Comparison of ENCODE assay signal across 28 mouse cellular contexts in the genomic region with DNA sequence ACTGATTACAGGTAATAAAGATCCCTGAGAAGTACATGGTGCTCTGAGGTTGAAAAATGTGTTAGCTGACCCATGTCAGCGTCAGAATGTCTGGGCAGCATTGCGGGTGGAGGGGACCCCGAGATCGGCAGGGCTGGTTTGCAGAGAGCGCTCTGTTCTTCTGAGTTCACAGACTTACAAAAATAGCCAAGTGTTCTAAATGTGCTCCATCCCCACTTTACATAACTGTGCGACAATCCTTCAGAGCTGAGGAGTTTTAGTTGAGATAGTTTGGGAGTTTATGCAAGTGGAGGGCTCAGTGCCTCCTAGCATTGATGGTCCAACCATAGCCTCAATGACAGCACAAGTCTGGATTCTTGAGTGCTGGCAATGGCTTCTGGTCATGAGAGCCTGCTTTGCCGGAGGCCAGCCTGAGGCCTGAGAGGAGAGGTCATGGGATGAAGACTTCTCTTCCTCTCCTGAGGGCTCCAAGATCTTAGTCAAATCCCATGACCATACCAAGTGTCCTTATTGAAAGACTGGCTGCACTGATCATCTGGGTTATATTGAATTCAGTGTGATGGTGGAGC.
DNase-seq lines count a peak whose midpoint lies in the region; ATAC-seq and TF ChIP-seq lines count a peak whose summit lies in the region.
"Had no signal": no experiment of that assay in that cellular context is flagged by ENCODE, and none has a peak within 500 bp of the region (broad histone marks: within the 10 kb centered on the region; RNA-seq: fewer than 3 reads in every experiment).

No protein-coding gene starts in this region.

- H3K4me2 ChIP-seq in intestine, postnatal 0 days (replicated peaks; ENCODE audit: low read depth), result no peak overlapping the region
- H3K4me2 ChIP-seq in intestine, embryonic 15.5 days (replicated peaks), result no peak overlapping the region
- H3K4me2 ChIP-seq: embryonic facial prominence, embryonic 12.5 days; embryonic facial prominence, embryonic 15.5 days; heart, embryonic 13.5 days; hindbrain, embryonic 14.5 days had no signal

- H3K4me1 ChIP-seq in intestine, postnatal 0 days (replicated peaks; ENCODE audit: control insufficient read depth, insufficient read depth, low read length), result 0 out of 2 replicates have a peak, but pooled peaks cover 2% of the 10 kb centered on the region
- H3K4me1 ChIP-seq in intestine, embryonic 15.5 days (replicated peaks), result no peaks in the 10 kb centered on the region
- H3K4me1 ChIP-seq: embryonic facial prominence, embryonic 12.5 days had no signal

- H3K9ac ChIP-seq in intestine, postnatal 0 days (ENCODE audit: low read depth, low read length), result no peak overlapping the region
- H3K9ac ChIP-seq in intestine, embryonic 15.5 days, result no peak overlapping the region
- H3K9ac ChIP-seq: embryonic facial prominence, embryonic 12.5 days; embryonic facial prominence, embryonic 15.5 days; forebrain, postnatal 0 days; heart, embryonic 13.5 days; hindbrain, embryonic 14.5 days had no signal

- ATAC-seq in intestine, postnatal 0 days, result no peak
- no peak for ATAC-seq in intestine, embryonic 15.5 days
- ATAC-seq: forebrain, embryonic 14.5 days; forebrain, postnatal 0 days; hindbrain, postnatal 0 days; inflammation-experienced regulatory T-cells, adult 6 months; Patski had no signal

- peak; percentile 15 to 38 for DNase-seq in frontal cortex, postnatal 36 days (ENCODE audit: low spot score in 2 of 2)
- DNase-seq in frontal cortex, postnatal 25 days (ENCODE audit: low spot score in 2 of 2), result no peak
- DNase-seq in right cerebral cortex, adult 18-20 months, result peak; percentile 55
- DNase-seq in right cerebral cortex, postnatal 10 days (ENCODE audit: low spot score in 2 of 2), result no peak
- no peak for DNase-seq in layer of hippocampus, adult 11-12 months (ENCODE audit: low spot score)
- DNase-seq: adrenal gland, postnatal 10 days; adrenal gland, postnatal 36 days; B cell, adult 2 months; cerebellum, adult 11 months; cerebellum, adult 2 months; cerebellum, adult 9-11 months; cerebellum, postnatal 25 days; forebrain, postnatal 0 days; gastrocnemius, postnatal 25 days; heart, postnatal 14 days; heart, postnatal 4 days had no signal

- 0 out of 2 replicates have a peak overlapping the region, but pooled peaks have one; percentile 76 for H3K27ac ChIP-seq in intestine, postnatal 0 days (ENCODE audit: low read depth, low read length)
- no peak overlapping the region for H3K27ac ChIP-seq in intestine, embryonic 15.5 days
- H3K27ac ChIP-seq: embryonic facial prominence, embryonic 12.5 days; embryonic facial prominence, embryonic 15.5 days; heart, embryonic 13.5 days; hindbrain, embryonic 14.5 days; hindbrain, postnatal 0 days had no signal

- WGBS in intestine, postnatal 0 days, result 90% methylated on average over 7 of the region's 7 CpGs
- WGBS in intestine, embryonic 15.5 days, result 91% methylated on average over 7 of the region's 7 CpGs

- no peaks in the 10 kb centered on the region for H3K27me3 ChIP-seq in intestine, postnatal 0 days (replicated peaks; ENCODE audit: control insufficient read depth, insufficient read depth, low read length)
- no peaks in the 10 kb centered on the region for H3K27me3 ChIP-seq in intestine, embryonic 15.5 days (replicated peaks)
- H3K27me3 ChIP-seq: CH12.LX; embryonic facial prominence, embryonic 12.5 days; embryonic facial prominence, embryonic 15.5 days; heart, embryonic 13.5 days; Patski had no signal

- H3K9me3 ChIP-seq in intestine, postnatal 0 days (ENCODE audit: control insufficient read depth), result no peaks in the 10 kb centered on the region
- H3K9me3 ChIP-seq in intestine, embryonic 15.5 days, result no peaks in the 10 kb centered on the region
- H3K9me3 ChIP-seq: embryonic facial prominence, embryonic 12.5 days; embryonic facial prominence, embryonic 15.5 days; G1E; heart, embryonic 13.5 days had no signal

- no peak overlapping the region for H3K4me3 ChIP-seq in intestine, postnatal 0 days (ENCODE audit: low read depth, low read length)
- H3K4me3 ChIP-seq in intestine, embryonic 15.5 days (replicated peaks), result no peak overlapping the region
- H3K4me3 ChIP-seq: embryonic facial prominence, embryonic 12.5 days; embryonic facial prominence, embryonic 15.5 days; heart, embryonic 13.5 days had no signal

- TF ChIP-seq CTCF in intestine, postnatal 0 days (IDR thresholded peaks at IDR 0.05; ENCODE audit: low read depth), result no peak

- no peaks in the 10 kb centered on the region for H3K36me3 ChIP-seq in intestine, postnatal 0 days (ENCODE audit: control insufficient read depth, insufficient read depth)
- H3K36me3 ChIP-seq in intestine, embryonic 15.5 days, result no peaks in the 10 kb centered on the region
- H3K36me3 ChIP-seq: embryonic facial prominence, embryonic 12.5 days; embryonic facial prominence, embryonic 15.5 days; heart, embryonic 13.5 days had no signal

Comparison
In these comparisons a context has a peak if more than half of its experiments do, and no peak if none do; other contexts are left out.
1. DNase-seq: peak in frontal cortex, postnatal 36 days (2 of 2) and right cerebral cortex, adult 18-20 months (single experiment); none in frontal cortex, postnatal 25 days (0 of 2), right cerebral cortex, postnatal 10 days (0 of 2) and layer of hippocampus, adult 11-12 months (single experiment).